Mouse (Mus musculus): ENCODE data around the gene Rpa3.
A peak's percentile ranks its signal among the peaks of the same experiment; 100 is the strongest.

Gene Rpa3

DNA sequence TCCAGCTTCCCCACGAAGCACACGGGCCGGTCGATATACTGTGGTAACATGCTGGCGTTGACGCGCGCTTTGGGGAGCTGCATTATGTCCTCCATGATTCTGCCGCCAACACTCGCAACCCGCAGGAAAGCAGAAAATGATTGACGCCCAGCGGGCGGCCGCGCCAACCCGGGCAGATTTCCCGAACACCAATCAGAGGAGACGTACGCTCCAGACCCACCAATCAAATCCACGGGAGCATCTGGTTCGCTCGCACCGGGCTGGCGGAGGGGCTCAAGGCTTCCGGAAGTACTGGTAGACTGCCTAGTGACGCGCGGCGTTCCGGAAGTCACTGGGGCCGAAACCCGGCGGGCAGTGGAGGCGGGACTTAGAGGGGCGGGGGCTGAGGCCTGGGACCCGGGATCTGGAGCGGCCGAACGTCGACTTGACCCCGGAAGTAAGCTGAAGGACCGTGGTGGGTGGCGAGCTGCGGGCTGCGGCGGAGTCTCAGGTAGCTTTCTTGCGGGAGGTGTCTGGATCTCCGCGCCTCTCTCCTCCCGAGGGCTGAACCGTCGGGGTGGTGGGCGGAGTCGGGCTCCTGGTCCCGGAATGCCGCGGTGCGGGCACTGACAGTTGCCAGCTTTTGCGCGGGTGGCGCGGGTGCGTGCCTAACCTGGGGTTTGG is at the start of gene Rpa3, which contains the start of the genes Umad1 and Gm45062:
Gene Rpa3, minus strand, starts transcription at position 170 of the 663 bp plus-strand sequence.
Gene Umad1, plus strand, starts transcription at position 285 of the 663 bp plus-strand sequence.
Gene Gm45062, plus strand, starts transcription at position 447 of the 663 bp plus-strand sequence.
- DNase-seq (ENCODE audit: low read depth, low spot score): peak; percentile 97

DNA sequence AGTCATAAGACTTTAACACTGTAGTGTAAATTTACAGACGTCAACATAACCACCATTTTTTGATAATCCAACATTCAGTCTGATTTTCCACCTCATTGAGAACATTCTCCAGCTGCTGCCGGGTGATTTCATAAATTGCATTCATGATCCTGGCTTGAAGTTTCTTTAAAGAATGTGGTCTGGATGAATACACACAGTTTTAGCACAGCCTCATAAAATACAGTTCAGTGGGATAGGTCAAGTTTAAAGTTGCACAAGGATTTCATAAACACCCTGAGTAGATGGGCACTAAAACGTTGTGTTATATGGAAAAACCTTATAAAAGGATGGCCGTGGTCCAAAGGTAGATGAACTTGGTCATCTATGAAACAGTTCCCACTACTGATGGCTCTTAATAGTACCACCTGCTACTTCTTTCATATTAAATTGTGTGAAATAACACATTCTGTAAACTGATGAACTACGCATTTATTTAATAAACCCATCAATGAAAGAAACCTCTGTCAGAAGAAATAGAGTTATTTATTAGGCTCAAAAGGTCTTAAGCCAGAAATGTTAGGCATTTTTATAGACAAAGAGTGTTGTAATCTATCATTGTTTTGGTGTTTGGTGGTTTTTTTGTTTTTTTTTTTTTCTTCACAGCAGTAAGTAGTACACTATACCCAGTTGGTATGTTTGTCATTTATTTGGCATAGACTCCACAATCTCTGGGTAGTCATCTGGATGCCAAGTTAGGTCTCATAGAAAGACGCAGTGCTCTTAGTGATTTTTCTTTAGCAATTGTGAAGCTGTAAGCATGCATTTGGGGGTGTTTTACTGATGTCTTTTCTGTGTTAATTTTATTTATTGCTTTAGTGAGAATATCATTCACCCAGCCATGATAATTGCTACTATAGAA is 49.2 kb upstream of the Rpa3 start:
- DNase-seq (ENCODE audit: low read depth, low spot score): no peak

DNA sequence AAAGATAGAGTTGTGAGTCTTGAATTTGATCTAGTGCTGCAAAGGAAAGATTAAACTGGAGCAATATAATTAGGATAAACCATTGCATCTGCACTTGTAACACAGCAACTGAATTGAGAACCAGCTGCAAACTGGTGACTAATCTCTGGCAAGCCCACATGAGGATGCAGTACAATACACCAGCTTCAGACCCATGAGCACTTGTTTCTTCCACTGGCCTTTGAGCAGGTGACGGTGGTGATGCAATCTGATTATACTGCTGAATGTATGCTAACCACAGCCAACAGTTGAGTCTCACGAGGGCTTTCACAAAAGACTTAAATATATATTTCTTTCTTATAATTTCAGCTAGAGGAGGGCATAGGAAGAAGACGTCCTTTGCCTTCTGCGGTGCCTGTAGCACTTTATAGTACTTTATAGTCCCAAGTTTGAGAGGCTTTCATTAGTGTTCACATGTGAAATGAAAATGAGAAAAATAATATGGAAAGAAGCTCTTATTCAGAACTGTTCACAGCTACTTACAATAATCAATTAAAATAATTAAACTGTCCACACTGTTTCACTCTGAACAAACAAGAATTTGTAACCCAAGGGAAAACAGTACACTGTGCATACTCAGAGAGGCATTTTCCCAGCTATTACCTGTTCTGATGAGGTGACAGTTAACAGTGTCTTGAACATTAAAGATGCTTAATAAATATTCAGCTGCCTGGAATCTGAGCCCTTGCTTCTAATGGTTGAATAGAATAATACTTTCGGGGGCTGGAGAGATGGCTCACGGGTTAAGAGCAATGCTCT is 40.3 kb upstream of the Rpa3 start:
- no peak for DNase-seq (ENCODE audit: low read depth, low spot score)

DNA sequence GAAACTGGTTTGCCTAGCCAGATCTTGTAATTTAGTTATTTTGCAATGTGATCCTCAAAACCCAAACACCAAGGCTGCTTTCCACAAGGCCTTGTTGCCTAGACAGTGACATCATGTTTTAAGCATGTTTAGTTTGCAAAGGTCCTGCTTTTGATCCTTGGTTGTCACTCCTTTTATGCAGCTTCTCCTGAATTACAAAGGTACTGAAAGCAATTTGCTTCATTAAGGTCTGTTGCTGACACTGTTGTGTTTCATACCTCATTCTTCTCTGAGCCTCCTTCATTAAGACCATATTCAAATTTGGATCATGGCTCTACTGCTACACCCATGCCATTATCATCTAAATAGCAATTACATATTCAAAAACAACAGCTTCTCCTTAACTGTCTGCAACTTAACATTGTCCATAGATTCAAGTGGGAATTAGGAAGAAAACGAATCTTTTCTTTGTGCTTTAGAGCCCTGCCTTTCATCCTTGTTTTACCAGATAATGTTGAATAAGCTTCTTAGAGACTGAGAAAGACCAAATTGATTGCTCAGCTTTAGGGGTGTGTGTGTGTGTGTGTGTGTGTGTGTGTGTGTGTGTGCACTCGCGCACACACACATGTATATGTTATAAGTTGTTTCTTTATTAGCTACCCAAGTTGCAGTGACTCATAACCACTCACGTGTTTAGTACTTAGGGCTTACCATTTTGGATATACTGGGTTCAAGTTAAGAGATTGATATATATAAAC is 35.2 kb upstream of the Rpa3 start:
- no peak for DNase-seq (ENCODE audit: low read depth, low spot score)

DNA sequence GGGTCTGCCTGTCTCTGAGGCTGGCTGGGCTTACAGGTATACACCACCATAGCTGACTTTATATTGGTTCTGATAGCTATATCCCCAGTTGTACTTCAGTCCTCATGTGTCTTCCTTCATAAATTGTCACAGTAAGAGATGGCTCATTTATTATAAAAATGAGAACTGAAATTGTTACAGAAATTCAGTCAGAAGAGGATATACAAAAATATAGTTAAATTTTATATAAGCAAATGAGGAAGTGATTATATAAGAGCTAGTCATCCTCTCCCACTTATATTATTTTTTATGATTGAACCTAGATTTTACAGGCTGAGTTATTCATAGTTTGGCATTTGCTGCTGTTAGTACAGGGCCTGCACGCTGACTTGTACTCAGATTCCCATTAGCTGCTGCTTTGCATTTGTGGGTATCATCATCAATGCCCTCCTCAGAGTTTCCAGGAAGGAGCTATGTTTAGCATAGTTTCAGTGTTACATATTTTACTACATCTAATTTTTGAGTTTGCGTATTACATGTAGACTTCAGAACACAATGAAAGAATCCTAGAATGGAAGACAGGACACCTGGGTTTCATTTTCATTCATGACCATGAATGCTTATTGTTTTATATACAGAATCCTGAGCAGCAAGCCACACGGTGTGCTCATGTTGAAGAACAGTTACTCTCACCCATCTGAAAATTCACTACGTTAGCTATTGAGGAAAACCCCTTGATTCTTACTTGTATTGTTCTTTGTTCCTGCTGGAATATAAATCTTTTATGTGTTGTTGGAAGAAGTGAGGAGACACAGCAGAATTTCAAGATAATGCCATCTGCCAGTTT is 30.0 kb upstream of the Rpa3 start:
- no peak for DNase-seq (ENCODE audit: low read depth, low spot score)

DNA sequence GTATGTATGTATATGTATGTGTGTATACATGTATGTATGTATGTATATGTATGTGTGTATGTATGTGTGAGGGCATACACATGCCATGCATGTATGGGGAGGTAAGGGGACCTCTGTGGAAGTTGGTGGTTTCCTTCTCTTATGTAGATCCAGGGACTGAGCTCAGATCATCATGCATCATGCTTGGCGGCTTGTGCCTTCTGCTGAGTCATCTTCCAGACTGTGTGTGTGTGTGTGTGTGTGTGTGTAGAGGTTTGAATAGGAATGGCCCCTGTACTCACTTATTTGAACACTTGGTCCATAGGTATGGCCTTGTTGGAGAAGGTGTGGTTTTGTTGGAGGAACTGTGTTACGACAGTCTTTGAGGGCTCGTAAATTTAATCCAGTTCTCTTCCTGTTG is 27.2 kb upstream of the Rpa3 start:
- DNase-seq (ENCODE audit: low read depth, low spot score): no peak

DNA sequence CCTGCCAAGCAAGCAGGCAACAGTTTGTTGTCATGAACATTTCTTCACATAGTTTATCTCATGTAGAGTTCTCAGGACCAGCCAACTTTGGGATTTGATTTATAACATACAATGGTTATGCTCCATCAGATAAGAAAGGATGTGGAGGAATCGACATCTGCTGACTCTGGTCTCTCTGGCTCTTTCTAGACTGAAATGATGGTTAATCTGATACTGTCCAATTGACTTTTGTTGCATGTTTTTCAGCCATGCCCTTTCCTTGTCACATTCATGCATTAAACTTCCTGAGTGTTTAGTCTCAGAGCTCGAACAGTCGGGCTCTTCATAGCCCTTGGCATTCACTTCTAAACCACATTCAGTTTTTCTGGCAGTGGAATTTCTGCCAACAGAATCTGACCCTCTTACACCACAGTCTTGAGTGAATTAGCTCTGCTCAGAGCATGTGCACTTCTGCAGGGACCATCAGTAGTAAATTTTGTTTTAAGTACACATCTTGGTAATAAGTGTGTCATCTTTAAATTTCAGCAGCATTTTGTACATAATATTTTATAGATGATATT is 26.5 kb upstream of the Rpa3 start:
- no peak for DNase-seq (ENCODE audit: low read depth, low spot score)

DNA sequence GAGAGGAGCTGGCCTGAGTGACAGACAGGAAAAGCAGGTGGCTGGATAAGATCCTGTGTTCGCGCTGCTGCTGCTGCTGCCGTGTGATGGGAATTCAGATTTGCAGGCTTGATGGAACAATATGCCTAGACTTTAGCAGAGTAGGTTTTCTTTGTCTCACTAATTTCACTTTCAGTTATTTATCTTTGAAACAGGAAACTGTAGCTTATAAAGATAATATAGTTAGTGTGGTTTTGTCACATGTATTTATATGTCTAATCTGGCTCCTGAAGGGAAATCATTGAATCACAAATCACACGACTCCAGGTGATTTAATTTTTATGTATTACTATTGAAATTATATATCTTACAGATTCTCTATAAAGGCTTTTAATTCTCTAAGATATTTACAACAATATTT is 24.3 kb upstream of the Rpa3 start:
- DNase-seq (ENCODE audit: low read depth, low spot score): no peak

DNA sequence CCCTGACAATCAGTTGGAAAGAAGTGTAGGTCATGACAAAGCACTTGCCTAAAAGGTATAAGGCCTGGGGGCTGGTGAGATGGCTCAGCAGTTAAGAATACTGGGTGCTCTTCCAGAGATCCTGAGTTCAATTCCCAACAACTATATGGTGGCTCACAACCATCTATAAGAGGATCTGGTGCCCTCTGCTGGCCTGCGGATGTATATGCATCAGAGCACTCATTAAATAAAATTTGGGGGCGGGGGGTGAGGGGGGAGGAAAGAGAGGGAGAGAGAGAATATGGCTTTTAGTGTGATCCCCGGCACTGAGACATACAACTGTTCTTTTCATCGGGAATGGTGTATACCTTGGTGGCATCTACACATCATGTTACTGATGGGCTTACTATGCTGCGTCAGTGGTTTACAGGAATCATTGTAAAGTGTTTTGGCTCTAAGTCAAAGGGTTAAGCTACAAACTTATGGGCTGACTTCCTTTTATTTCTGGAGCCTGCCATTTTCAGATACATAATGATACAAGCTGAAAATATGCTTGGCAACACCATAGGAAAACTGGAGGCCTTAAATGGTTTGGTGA is 19.5 kb upstream of the Rpa3 start:
- no peak for DNase-seq (ENCODE audit: low read depth, low spot score)

DNA sequence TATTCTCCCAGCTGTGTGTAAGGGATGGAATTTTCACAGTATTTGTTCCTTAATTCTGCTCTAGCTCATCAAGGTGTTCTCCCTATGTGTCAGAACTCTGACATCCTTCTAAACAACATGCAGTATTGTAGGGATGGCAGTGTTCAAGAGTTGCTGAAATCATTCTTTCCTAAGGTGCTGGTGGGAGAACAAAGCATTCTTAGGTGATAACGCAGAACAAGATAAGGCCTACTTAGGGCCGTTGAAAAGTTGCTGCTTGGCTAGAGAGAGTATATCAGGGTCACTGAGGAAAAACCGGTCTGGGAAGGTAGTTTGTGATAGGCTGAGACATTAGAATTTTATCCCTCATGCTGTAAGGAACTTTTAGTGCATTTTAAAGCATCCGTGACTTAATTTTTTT is 17.5 kb upstream of the Rpa3 start:
- no peak for DNase-seq (ENCODE audit: low read depth, low spot score)

DNA sequence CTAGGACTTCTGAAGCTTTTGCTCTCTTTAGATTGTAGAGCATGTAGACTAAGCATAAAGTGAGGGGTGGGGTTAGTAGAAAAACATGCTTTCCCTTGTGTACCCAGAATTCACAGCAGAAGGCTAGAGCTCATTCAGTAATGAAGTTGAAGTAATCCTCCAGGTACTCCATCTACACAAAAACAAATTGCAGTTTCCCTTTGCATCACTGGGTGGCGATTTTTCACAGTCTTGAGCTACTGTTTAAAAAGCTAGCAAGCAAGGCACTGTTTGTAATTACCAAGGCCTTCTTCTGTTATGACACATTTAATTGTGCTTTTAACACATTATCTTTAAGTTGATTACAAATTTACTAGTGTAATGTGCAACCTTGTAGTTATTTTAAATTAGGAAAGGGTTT is 16.1 kb upstream of the Rpa3 start:
- no peak for DNase-seq (ENCODE audit: low read depth, low spot score)

DNA sequence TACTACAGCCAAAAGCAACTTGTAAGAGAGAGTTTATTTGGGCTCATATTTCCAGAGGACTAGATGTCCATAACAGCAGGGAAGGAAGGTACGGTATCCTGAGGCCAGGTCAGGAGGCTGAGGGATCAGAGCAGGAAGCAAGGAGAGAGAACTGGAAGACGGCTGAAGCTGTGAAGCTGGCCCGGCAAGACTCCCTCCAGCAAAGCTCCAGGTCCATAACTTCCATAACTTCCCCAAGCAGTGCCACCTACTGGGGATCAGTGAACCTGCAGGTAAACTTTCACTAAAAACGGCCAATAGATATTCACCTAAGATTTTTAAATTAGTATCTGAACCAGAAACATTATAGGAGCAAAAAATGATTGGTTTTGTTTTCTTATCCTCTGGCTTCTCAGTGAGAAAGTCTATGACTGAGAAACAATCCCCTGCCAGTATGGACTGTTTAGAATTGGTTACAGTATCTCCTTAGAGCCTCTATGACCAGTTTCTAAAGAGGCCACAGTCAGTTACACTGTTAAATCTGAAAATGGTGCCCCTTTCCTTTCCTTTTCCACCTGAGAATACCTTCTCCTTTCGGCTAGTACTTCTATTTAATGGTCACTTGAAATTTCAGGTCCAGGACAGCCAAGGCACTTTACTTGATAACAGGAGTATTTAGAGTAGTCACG is 15.5 kb upstream of the Rpa3 start:
- no peak for DNase-seq (ENCODE audit: low read depth, low spot score)

DNA sequence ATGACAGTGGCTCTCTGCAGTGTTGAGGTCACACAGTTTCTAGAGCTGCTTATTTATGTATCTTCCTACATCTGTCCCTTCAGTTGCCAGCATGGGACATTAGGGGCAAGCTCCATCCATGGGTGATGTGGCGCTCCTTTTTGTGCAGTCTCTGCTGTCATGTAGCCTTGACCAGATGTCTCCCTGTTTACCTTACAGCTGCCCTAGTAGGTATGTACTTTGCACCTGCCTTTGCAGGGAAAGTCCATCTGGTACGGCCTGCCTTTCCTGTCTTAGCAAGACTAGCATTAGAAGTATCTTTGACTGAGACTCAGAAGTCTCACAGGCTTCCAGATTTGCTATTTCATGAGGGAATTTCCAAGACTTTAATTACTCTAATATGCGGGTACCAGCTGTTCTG is 12.1 kb upstream of the Rpa3 start:
- DNase-seq (ENCODE audit: low read depth, low spot score): no peak

DNA sequence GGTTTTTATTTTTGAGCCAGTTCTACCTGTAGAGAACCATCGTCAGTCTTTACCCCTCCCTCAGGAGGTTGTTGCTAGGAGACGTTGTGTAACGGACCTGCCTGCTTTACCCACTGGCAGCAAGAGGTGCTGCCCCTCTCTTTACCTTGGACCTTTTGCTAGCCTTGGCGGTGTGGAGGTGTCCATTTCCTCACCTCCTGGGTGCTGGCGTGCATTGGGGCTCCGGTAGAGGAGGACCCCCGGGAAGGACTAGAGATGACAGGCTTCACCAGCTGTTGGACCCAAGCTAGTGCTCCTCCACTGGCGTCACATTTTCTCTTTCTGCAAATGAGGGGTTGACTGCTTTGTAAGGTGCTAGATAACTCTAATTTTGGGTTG is 683 bp upstream of the Rpa3 start:
- peak; percentile 16 for DNase-seq (ENCODE audit: low read depth, low spot score)

DNA sequence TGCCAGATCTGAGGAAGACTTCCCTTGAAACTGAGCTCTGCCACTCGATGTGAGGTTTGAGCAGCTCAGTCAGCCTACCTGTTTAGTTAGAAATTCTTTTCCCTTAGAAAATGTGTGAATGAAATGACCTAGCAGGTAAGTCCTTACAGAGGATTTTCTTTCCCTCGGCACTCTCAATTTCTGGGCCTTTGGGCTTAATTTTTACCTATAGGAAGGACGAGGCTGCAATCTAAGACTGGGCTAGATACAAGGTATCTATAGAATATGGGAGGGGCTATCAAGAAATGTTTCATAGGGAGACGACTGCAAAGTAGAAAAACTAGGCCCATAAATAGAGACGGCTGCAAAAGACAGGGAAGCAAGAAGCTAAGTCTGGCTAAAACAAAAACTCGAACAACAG is 657 bp downstream of the Rpa3 start:
- DNase-seq (ENCODE audit: low read depth, low spot score): no peak

DNA sequence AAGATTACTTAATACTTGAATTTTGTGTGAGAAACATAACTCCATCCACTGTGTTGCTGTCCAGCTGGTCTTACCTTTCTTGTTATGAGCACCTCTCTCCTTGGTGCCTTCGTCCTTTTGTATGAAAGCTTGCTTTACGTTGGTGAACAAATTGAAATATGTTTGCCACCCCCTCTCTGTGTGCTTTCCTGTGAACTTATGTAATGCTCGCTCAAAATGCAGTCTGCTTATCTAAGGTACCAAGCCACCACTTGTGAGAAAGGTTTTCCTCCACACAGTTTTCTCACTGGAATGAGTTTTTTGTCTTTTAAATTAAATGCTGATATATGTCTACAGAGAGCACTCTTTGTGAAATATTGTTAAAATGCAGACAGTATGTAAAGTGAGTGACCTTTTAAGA is 30.4 kb downstream of the Rpa3 start:
- no peak for DNase-seq (ENCODE audit: low read depth, low spot score)

DNA sequence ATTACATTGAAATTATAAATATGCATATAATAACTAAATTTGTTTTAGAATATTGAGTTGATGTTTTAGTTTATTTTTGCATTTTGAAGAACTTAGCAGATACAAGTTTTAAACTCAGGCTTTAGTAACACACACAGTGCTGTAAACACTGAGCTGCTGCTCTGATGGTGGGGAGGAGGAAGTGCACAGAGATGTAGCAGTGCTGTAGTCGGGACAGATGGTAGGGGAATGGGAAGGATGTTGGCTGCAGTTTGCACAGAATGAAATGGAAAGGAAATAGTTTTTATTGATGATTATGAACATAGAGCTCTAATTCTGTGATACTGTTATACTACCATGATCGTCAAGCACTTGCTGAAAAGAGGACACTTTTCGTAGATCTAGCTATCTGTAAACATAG is 31.9 kb downstream of the Rpa3 start:
- no peak for DNase-seq (ENCODE audit: low read depth, low spot score)

DNA sequence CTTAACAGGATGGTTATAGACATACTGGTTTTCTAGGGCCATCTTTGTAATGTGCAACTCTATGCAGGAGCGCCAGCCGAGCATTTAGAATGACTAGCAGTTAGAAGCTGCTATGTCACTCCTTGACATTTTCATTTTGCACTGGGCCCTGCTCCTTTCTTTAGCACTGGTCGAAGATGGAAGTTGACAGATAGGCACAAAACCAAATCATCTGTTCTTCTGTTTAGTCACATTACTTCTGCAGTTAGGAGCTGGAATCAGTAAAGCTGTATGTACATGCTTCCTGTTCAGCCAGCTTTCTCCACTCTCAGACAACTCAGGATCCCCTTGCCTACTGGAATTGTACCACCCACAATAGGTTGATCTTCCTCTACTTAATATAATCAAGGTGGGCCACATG is 48.3 kb downstream of the Rpa3 start:
- no peak for DNase-seq (ENCODE audit: low read depth, low spot score)

DNA sequence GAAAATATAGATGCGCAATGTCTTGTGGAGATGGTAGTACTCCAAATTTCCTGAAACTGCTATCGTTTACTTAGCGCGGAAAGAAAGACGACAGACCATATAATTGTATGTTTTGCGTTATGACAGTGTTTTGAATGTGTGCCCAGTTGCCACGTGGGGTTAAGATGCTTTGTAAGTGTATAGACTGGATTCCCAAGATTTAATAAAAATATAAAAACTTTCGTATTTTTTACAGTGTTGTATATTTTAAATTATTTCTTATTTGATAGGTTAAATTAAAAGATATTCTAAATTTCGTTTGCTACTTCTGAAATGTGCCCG is 49.1 kb downstream of the Rpa3 start:
- DNase-seq (ENCODE audit: low read depth, low spot score): no peak

Data from brain, embryonic 18.5 days (tissue).